Mouse (Mus musculus) kidney, adult 8-10 months (tissue): ENCODE measurements around the gene Gstm1.
"Not testable (repeated sequence)": the region's sequence is repeated elsewhere in the genome, so short reads cannot be mapped to it uniquely, and the experiment has no call there.

ENCODE experiments used
- DNase-seq, 2 experiments: peaks; one replicate each; pipeline ENCODE4 v3.0.0; 2022

Gstm1 gene

DNA sequence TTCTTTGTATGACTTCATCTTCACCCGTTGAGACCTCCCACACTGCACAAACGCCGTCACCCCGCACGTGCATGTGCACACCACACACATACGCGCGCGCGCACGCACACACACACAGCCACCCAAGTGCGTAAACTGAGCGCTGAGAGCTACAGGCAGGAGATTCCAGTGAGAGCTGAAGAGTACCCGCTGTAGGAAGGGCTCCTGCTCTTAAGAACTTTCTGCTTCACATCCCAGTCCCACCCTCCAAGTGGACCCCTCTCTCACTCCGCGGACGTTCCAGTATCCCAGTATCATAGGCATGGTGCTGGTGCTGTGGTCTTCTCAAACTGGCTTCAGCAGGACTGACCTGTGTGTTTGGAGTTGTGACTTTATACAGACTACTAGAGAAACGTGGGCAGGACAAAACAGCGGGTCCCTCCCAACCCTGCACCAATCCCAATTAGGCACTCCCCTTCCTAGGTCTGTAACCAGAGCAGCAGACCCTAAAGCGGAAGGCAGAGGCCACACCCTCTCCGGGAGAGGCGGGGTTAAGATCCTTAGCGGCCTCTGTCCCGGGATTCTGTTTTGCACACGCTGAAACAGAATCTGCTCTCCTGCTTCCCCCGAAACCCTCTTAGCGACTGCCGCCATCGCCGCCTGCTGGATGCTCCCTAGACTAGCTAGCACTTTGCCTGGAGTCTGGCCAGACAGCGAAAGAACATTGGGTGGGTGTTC, at the start of gene Gstm1:
Gene Gstm1 (minus strand): TSS at position 501 of the 717 bp plus-strand sequence.
- peak; percentile 98 to 99 for DNase-seq

DNA sequence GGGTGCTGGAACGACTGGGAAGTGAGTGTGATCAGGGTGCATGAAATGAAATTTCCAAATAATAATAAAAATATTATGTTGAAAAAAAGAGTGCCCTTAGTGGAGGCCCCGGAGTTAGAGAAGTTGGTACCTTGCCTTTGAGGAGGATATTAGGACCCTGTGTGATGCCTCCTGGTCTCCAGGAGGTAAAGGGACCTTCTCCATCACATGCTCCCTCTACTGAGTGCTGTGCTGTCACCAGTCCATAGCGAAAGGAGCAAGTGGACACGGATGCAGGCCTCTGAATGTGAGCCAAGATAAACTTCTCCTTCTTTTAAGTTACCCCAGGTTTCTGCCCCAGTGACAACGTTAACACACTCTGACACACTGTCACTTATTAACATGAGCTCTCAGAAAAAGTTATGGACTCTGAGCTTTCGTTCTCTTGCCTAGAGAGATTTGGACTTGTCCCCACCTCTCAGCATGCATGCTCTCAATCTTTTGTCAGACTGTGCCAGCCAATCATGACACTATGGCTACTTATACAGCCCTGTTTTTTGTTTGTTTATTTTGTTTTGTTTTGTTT, 49.7 kb upstream of the Gstm1 start:
- DNase-seq = peak; percentile 60 to 86

DNA sequence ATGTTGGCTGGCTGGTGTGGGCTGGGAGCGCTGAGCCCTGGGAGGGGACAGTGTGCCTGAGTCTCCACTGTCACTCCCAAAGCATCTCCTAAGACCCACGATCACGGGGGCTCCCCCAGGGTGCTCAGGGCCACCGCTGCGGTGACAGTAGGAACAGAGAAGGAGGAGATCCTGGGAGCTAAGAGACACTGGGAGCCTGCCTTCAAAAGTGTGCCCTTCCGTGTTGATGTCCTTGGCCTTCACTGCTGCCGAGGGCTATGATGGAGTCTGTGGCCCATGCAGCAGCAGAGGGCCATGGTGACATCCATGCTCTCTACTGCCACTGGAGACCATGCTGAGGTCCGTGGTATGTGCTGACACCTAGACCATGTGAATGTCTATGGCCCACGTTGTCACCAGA, 47.8 kb upstream of the Gstm1 start:
- no peak for DNase-seq

DNA sequence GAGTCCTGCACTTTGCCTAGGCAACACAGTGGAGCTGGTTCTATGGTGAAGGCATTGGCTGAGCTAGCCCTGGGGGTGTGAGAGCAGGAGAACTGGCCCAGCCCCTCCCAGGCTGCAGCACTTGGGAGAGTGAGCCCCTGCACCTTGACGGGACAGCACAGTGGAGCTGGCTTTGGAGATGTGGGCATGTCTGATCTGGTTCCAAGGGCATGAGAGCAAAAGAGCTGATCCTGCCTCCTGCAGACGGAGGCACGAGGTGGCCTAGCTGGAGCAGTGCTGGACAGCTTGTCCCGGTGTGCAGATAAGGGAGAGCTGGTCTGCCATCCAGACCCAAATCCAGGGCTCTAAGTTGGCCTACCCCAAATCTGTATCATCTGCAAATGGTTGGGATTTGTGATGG, 46.9 kb upstream of the Gstm1 start:
- no peak for DNase-seq

DNA sequence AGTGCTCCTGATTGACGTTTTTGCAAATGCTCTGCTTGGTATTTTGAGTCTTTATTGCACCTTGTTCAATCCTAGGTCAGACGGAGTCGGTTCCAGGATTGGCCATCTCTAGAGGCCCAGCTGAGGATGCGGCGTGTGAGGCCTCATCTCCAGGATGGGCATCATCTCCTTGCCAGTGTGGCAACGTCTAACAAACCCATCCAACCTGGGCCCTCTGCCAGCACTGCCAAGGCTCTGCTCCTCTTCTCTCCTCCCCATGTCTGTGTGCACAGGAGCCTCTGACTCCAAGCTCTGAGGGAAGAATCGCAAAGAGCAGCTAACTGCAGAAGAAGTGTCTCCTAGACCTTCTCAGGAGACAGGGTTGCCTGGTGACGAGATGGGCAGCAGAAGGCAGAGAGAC, 44.9 kb upstream of the Gstm1 start:
- DNase-seq = no peak

DNA sequence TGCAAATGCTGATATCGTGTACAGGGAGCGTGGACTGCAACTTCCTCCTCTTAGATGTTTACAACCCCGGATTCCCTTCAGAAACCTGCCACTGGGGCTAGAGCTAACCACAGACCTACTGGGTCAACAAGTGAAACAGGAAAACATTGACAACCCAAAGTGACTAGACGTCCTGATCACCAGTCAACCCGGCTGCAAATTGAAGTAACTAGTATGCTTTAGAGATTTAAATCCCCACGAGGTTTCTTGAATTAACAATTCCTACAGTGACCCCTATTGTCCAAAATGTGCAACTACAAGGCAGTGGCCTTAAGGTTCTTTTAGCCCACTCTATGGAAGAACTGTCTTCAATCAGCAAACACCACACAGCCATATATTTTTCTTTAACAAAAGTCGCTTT, 43.6 kb upstream of the Gstm1 start:
- peak in 1 of 2 experiments; percentile 62 for DNase-seq

DNA sequence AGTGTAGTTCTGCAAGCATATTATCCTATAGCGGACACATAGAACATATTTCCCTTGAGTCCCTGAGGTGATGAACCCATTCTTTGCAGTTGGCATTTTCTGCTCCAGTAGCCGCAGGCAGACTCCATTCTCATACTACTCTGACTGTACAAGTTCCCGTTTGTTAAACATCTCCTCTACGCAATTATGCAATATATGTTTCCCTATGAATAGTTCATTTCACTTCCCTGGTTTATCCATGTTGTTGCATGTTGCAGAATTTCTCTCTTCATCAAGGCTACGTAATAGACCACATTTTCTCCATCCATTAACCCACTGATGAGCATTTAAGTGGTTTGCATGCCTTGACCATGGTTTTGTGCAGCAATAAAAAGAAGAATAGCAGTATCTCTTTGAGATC, 32.7 kb upstream of the Gstm1 start:
- DNase-seq = no peak

DNA sequence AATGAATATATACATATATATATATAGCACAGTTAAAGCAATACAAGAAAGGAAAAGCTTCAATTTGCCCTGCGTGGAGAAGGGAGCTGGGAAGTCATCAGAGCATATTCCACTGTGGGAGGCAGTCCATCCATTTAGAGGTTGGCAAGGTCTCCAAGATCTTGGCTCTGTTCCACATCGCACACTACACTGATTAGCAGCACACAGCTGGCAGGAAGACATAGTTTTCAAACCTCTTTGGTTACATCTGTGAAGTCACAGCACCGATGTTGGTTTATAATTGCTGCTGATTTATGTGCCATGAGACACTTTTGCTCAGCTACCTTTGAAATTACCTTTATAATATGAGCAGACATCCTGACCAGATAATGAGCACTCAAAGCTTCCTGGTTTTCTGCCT, 30.5 kb upstream of the Gstm1 start:
- DNase-seq = no peak

DNA sequence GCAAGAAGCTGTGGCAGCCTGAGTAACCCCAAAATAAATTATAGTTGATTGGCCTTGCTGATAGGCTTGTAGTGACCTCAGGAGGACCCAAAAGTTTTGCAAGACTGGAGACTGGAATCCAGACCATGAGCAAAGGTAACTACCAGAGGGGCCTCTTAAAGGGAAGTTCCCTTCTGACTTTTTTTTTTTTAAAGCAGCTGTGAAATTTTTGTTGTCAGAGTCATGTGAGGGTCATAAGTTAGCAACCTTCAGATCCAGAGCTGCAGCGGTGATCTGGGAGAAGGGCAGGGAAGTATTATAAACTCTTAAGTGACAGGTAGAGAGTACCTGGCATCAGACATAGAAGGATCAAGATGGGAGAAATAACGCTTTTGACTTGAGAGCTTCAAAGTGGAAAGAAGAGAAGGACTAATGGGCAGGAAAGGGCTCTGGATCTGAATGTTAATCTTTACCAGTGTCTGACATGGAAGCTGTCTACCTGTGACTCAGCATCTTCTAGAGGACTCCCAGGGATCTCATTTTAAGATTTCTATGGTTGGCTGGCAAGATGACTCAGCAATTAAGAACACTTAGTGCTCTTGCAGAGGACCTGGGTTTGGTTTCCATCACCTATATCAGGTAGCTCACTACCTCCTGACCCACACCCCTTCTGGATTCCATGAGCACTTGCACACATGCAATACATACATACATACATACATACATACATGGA, 29.3 kb upstream of the Gstm1 start:
- no peak for DNase-seq

DNA sequence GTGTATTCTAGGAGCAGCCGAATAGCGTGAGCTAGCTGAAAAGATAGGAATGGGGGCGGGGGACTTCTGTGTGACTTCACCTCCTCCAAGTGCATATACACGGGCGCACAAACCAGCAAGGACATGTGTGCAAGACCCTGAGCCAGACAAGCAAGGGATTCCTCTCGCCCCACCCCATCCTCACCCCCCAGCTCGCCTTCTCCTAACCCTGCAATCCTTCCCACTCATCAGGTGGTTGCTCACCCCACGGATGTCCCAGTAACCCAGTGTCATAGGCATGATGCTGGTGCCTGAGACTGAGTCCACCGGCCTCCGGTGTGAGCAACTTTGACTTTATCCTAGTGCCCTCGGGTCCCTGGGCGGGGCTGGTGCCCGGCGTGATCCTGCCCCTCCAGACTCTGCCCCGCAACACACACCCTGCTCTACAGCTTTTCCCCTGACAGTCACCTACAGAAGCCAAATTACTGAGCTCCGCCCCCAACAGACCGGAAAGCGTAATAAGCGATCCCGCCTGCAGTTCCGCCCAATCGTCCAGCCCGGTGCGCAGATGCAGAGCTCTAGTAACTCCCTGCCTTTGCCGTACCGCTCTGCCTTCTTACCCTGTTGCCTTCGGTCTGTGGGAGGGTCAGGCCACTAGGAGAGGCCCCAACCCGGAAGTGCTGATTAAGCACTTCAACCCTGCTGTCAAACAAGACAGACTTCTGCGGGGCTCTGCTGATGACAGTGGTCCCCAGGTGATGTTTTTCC, 26.8 kb upstream of the Gstm1 start, which contains the start of gene Gstm4:
Gene Gstm4 (minus strand): TSS at position 501 of the 747 bp plus-strand sequence.
- peak; percentile 93 to 94 for DNase-seq

DNA sequence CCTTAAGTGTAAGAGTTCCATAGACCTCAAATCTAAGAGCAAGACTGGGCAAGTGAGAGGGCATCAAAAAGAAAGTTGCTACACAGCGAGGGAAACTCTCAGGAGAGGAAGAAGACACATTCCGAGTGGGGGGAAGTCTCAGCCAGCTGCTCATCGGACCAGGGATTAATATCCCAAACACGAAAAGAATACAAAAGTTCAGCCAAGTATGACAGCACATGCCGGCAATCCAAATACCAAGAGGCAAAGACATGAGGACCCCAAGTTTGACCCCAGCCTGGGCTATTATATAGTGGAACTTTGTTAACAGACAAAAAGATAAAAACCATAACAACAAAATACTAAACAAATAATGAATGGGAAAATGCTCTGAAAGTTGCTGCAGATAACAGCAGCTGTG, 15.4 kb upstream of the Gstm1 start:
- no peak for DNase-seq

DNA sequence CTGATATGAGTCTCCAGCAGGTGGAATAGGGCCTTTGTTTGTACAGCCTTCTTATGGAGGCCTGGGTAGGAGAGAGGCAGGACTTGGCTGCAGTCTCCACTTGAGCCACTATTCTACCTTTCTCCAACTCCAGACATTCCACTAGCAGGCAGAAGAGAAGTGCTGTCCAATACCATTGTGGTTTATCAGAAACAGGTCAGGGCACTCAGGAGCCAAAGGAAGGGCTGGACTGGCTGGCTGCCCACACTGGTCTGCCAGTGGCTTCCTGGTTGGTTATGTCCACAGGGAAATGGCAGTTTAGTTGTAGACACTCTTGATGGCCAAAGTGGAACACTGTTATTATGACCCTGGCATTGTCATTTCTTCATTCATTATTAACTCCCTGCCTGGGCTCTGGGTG, 14.3 kb upstream of the Gstm1 start:
- DNase-seq = peak in 1 of 2 experiments; percentile 25

DNA sequence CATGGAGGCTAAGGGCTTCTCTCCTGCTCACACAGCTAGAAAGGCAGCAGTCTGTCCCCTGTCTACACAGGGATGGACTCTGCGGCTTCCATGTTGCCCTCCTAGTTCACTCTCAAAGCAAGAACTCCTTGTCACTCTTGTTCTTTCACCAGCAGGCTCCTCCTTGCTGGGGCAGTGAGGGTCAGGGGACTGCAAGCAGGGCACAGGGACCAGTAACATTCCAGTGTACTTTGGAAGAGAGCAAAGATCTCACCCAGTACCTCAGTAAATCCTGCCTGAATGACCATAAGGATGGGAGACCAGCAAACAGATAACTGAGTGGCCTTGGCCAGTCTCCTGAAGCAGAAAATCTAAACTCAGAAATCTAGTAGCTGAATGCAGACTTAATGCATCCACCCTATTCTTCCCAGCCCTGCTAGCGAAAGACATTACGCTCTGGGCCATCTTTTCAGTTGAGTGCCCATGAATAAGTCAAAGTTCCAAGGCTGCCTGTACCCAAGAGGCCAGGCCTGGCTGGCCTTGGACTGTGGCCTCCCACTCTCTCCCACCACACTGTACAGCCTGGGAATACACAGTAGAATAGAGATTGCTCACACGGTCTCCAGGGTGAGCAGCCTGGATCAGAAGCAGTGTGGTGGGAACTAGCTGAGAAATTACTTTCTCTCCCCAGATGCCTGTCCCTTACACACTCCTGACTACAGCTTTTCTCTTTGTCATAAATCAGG, 11.0 kb upstream of the Gstm1 start:
- DNase-seq = peak; percentile 58 to 62

DNA sequence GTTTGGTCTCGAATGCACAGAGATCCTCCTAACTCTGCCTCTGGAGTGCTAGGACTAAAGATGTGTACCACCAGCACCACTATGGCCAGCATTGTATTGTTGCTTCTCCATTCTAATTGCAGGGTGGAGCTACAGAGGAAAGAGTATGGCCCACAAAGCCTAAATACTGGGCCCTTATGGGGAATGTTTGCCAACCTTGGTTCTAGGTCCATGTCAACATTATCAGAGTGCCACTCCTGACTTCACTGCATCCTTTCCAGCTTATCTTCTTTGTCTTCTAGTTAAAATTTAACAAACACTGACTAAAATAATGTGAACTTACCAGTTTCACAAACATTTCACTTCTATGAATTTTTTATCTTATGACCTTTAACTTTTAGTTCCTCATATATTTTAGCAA, 8.8 kb upstream of the Gstm1 start:
- DNase-seq = no peak

DNA sequence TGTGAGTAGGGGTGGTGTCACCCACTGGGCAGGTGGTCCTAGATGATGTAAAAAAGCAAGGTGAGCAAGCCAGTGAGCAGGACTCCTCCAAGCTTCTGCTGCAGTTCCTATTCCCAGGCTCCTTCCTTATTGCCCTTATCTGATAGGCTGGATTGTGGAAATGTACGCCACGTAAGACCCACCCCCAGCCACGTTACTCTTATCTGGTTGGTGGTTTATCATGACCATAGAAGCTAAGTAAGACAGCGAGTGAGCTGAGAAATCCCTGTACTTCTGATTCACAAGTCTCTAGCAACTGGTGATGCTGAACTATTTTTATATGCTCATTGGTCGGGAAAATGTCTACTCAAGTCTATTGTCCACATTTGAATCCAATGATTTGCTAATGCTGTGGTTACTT, 8.3 kb upstream of the Gstm1 start:
- DNase-seq = no peak

DNA sequence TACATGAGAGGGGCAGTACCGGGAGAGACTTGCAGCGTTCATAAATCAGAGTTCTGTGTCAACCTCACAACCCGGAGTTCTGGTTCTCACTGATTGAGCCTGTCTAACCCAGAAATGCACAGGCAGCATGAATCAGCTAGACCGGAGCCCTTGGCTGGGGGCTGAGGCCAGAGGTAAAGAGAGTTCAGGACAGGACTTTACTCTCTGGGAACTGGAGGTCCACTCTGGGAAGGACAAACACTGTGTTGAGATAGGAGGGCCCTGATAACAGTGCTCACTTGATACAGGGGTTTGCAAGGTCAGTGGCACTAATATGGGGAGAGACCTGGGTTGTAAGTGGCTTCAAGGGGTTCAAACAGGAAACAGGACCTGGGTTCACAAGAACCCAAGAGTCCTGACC, 7.5 kb upstream of the Gstm1 start:
- DNase-seq = peak in 1 of 2 experiments; percentile 28

DNA sequence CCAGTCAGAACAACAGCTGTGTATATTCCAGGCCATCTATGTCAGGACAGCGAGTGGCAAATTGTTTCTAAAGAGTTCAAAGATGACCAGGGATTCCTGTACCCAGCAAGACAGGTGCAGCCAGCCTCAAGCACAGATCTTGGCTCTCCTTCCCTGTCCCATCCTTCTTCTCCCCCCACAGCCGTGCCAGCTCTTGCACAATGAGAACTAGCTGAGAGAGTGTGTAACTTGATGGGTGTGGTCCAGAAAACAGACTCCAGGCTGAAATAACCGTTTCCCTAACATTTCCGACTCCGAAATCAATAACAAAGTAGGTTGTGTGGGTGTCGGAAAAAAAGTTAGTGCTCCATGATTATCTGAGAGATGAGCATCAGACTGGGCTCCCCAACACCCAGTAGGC, 4.9 kb upstream of the Gstm1 start:
- no peak for DNase-seq

DNA sequence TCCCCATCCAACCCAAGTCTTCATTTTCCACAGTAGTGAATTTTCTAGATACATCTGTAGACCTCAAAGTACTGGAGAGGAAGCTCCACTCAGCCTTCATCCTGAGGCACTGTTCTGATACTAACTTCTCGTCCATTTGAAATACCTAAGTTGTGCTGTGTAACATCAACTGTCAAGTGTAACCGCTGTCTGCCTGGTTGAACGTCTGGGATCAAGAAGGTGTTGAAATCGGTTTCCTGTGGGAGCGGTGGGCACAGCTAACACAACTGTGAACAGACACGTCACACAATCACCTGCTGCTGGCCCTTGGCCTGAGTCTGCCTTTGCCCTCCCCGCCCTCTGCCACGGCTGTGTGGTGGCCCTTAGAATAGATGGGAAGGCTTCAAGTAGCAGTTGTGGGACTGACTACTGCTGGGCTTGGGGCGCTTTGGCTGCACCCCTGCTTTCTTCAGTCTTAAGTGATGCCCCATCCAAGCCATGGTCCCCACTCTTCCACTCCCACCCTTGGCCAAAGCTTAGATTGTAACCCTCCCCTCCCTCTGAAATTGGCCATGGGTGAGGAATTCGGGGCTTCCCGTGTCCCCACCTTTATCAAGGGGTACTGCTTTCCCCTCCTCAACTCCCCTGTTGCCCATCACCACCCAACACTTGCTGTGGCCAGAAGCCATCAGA, 2.7 kb upstream of the Gstm1 start:
- DNase-seq = not testable (repeated sequence)

DNA sequence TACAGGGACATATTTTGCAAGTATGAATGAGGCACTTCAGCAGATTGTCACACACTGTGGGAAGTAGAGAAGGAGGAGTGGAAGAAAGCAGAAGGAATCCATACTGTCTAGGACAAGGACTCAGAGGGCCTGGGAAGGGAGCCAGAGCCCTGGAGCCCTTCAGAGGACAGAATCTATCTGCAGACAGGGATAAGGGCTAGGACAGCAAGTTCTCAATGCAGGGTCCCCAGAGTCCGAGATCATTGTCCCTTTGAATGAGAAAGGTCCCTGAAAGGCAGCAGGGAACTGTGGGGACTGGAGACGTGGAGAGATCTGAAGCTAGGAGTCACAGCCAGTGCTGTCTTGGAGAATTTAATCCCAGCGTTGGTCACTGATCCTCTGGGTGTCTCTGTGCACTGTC, 1.5 kb upstream of the Gstm1 start:
- DNase-seq = not testable (repeated sequence)

DNA sequence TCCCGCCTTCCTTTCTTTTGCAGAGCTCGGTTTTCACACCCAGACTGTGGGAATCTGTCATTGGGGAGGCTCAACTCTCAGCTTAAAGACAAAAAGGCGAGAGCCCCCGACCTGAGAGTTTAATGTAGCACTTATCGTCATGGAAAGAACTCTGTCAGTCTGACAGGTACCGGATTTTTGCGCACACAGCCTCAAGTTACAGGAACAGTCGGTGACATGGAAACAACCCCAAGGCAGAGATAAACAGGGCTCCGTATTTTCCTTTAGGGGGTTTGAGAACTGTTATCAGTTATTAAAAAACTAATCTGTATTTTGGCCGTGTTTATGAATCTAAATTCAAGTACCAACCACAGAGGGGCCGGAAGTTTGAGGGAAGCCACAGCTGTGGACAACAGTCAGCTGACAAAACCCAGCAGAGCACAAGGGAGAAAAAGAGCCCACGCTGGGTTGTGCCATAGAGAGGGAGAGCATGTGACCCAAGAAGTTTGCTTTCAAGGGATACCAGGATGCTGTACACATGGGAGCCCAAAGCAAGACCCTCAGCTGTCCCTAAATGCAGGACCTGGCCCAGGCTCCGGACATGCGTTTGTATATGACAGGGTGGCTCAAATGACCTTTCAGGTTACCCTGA, 532 bp upstream of the Gstm1 start:
- peak in 1 of 2 experiments; percentile 17 for DNase-seq

DNA sequence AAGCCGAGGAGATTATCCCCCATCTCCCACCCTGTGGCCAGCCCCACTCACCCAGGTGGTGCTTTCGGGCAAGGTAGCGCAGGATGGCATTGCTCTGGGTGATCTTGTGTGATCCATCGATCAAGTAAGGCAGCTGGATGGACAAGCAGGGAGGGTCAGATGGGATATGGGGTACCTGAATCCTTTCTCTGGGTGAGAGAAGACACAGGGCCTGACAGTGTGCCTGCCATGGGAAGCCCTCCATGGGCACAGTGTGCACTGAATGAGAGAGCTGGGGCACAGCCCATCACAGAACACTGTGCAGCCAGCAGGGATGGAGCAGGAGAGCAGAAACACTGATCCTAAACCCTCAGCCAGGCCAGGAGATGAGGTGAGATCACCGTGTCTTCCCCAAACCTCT, 1.3 kb downstream of the Gstm1 start:
- DNase-seq = not testable (repeated sequence)

DNA sequence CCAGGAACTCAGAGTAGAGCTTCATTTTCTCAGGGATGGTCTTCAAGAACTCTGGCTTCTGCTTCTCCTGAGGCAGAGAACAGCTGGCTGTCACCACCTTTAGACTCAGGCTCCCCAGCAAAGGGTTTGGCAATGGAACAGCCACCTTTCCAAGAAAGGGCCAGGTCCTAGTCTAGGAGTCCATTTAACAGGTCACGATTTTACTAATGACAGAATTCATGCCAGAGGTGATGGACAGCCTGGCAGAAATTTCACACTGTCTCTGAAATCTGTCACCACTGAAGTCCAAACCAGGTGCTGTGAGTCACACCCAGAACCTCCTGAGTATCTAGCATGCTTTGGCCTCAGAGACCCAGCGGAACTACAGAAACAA, 2.8 kb downstream of the Gstm1 start:
- peak; percentile 44 to 45 for DNase-seq
